Mouse (Mus musculus) liver, adult 2 months (tissue): Measurements from ENCODE around the gene Paqr5. TPM values are rescaled to one million over a fixed set of nuclear protein-coding genes. Genes with fewer than 3 reads are reported as not detected.

Experiments used
- DNase-seq: peaks from one replicate; pipeline ENCODE4 v3.0.0-alpha.2; 2011; ENCODE audit warnings: low read depth, low spot score; ENCODE audit errors: extremely low read depth
- H3K27ac ChIP-seq: fragments of 200-500 bp; replicated peaks from 2 replicates; pipeline ENCODE4 v1.5.1; 2012; ENCODE audit warnings: low read depth, mild to moderate bottlenecking, control low read depth, inconsistent platforms, low read length; ENCODE audit not compliant: insufficient read depth
- H3K27me3 ChIP-seq: fragments of 200-500 bp; 2 replicates; pipeline ENCODE4 v1.6.1; 2012; ENCODE audit warnings: mild to moderate bottlenecking, moderate library complexity, low read length, inconsistent platforms; ENCODE audit not compliant: control insufficient read depth, insufficient read depth
- H3K36me3 ChIP-seq: fragments of 200-500 bp; 2 replicates; pipeline ENCODE4 v1.6.1; 2012; ENCODE audit warnings: low read length, inconsistent platforms; ENCODE audit not compliant: control insufficient read depth, insufficient read depth
- H3K4me1 ChIP-seq: fragments of 200-500 bp; 2 replicates; pipeline ENCODE4 v1.6.1; 2011; ENCODE audit warnings: low read length; ENCODE audit not compliant: control insufficient read depth, insufficient read depth
- H3K4me3 ChIP-seq: fragments of 200-500 bp; 2 replicates; pipeline ENCODE4 v1.5.1; 2011; ENCODE audit warnings: low read depth, mild to moderate bottlenecking, control low read depth, low read length, moderate library complexity; ENCODE audit not compliant: insufficient read depth
- H3K79me2 ChIP-seq: fragments of 200-500 bp; 2 replicates; pipeline ENCODE4 v1.6.1; 2012; ENCODE audit warnings: inconsistent platforms, mild to moderate bottlenecking, low read length, moderate library complexity; ENCODE audit not compliant: control insufficient read depth, insufficient read depth
- H3K9ac ChIP-seq: fragments of 200-500 bp; 2 replicates; pipeline ENCODE4 v1.6.1; 2012; ENCODE audit warnings: low read depth, mild to moderate bottlenecking, control low read depth, inconsistent platforms, low read length
- CTCF ChIP-seq: fragments of 200-500 bp; IDR thresholded peaks from 2 replicates; pipeline ENCODE4 v1.5.1; 2011; ENCODE audit warnings: low read depth, low read length, control low read depth
- POLR2A ChIP-seq: fragments of 200-500 bp; IDR thresholded peaks from 2 replicates; pipeline ENCODE4 v1.6.1; 2011; ENCODE audit warnings: low read length, control low read depth; ENCODE audit not compliant: insufficient read depth; ENCODE audit errors: extremely low read depth
- WGBS: fragments of 180-500 bp; shearing (Covaris S2); methylation state at CpG from one replicate; pipeline ENCODE4 v1.1.7; 2018; 5-methylcytosine and 5-hydroxymethylcytosine counted together
- polyA plus RNA-seq: library from polyadenylated mRNA; depleted of rRNA; stranded (reverse); fragments of >200 nt; gene quantifications from 2 replicates; pipeline ENCODE4 v1.2.3, GENCODE M21; 2012
- total RNA-seq: library from RNA; depleted of rRNA; stranded (reverse); fragments of >200 nt; gene quantifications from 2 replicates; pipeline ENCODE4 v1.2.3, GENCODE M21; 2014

The Paqr5 gene
- total and polyA plus RNA-seq, 2 experiments, result 0.13 TPM; not detected in 1

GRCm38 (mm10) chr9:62050801-62051200, 24.1 kb upstream of the Paqr5 start:
- H3K36me3 ChIP-seq, result no peaks in the 10 kb centered on the region
- no peaks in the 10 kb centered on the region for H3K4me1 ChIP-seq
- WGBS, result 71% methylated on average over 4 of the region's 4 CpGs
- H3K27me3 ChIP-seq, result no peaks in the 10 kb centered on the region
- no peak overlapping the region for H3K27ac ChIP-seq
- DNase-seq, result peak; percentile 20
- no peak overlapping the region for H3K9ac ChIP-seq
- H3K79me2 ChIP-seq, result no peaks in the 10 kb centered on the region
- H3K4me3 ChIP-seq, result no peak overlapping the region
- peak; percentile 82 for TF ChIP-seq CTCF
- no peak for TF ChIP-seq POLR2A

GRCm38 (mm10) chr9:62049166-62049565, 22.5 kb upstream of the Paqr5 start:
- Histone ChIP-seq H3K79me2 (no peaks in the 10 kb centered on the region), H3K27ac (no peak overlapping the region), H3K4me1 (no peaks in the 10 kb centered on the region), H3K27me3 (no peaks in the 10 kb centered on the region), H3K4me3 (no peak overlapping the region), H3K36me3 (no peaks in the 10 kb centered on the region), H3K9ac (no peak overlapping the region)
- no peak for TF ChIP-seq CTCF
- TF ChIP-seq POLR2A, result no peak
- no peak for DNase-seq
- WGBS, result 81% methylated on average over 8 of the region's 8 CpGs

DNA sequence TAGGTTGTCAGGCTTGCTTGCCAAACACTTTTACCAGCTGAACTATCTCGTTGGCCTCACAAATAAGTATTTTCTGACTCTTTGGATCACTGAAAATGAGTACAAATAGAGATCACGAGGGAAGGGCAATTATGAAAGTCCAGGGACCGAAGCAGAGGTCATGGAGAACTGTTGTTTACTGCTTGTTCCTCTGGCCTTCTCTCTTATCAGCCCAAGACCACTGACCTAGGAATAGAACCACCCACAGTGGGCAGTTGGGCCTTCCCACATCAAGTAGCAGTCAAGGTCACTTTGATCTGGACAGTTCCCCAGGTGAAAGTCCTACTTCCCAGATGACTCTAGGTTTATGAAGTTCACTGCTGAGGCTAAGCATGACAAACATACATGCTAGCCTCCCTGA, 15.5 kb upstream of the Paqr5 start:
- H3K4me1 ChIP-seq, result peaks cover 9% of the 10 kb centered on the region; the same call in 1 of the 2 replicates
- no peak overlapping the region for H3K9ac ChIP-seq
- 25% methylated on average over 3 of the region's 3 CpGs for WGBS
- no peaks in the 10 kb centered on the region for H3K36me3 ChIP-seq
- no peak overlapping the region for H3K4me3 ChIP-seq
- DNase-seq, result peak; percentile 86
- peak overlapping the region; percentile 56; the same call in 1 of the 2 replicates for H3K27ac ChIP-seq
- H3K27me3 ChIP-seq, result no peaks in the 10 kb centered on the region
- no peak for TF ChIP-seq POLR2A
- TF ChIP-seq CTCF, result no peak
- H3K79me2 ChIP-seq, result no peaks in the 10 kb centered on the region

GRCm38 (mm10) chr9:62040008-62040608, 13.5 kb upstream of the Paqr5 start:
- H3K27me3 ChIP-seq, result no peaks in the 10 kb centered on the region
- no peak overlapping the region for H3K4me3 ChIP-seq
- H3K4me1 ChIP-seq, result peaks cover 9% of the 10 kb centered on the region; the same call in 1 of the 2 replicates
- no peak overlapping the region for H3K27ac ChIP-seq
- H3K9ac ChIP-seq, result no peak overlapping the region
- peak; percentile 63 for DNase-seq
- no peaks in the 10 kb centered on the region for H3K36me3 ChIP-seq
- 7% methylated on average over 20 of the region's 20 CpGs for WGBS
- TF ChIP-seq CTCF (peak; percentile 99), POLR2A (no peak)
- no peaks in the 10 kb centered on the region for H3K79me2 ChIP-seq

DNA sequence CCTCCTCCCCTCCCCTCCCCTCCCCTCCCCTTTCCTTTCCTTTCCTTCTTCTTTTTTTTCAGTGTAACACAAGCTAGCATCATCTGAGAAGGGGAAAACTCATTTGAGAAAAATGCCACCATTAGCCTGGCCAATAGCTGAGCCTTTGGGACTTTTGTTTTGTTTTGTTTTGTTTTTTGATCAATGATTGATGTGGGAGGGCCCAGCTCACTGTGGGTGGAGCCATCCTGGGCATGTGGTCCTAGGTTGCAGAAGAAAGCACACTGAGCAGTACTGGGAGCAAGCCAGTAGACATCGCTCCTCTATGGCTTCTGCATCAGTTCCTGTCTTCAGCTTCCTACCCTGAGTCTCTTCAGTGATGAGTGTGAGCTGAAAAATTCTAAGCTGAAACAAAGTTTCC, 9.2 kb upstream of the Paqr5 start:
- TF ChIP-seq CTCF (no peak), POLR2A (no peak)
- Histone ChIP-seq H3K4me3 (no peak overlapping the region), H3K4me1 (no peaks in the 10 kb centered on the region), H3K36me3 (no peaks in the 10 kb centered on the region), H3K27ac (no peak overlapping the region), H3K27me3 (no peaks in the 10 kb centered on the region), H3K79me2 (no peaks in the 10 kb centered on the region), H3K9ac (no peak overlapping the region)
- DNase-seq, result no peak
- 93% methylated on average over 1 of the region's 1 CpGs for WGBS

DNA sequence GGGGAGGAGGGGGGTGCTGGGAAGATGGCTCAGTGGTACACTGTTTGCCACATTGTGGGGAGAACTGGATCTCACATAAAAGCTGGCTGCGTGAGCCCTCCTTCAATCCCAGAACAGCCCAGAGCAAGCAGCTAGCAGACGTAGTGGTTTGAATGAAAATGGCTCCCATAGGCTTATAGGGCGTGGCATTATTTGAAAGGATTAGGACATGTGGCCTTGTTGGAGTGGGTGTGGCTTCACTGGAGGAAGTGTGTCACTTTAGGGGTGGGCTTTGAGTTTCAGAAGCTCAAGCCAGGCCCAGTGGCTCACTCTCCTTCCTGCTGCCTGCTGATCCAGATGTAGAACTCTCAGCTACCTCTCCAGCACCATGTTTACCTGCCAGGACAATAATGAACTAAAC, 5.5 kb upstream of the Paqr5 start:
- TF ChIP-seq CTCF (no peak), POLR2A (no peak)
- no peaks in the 10 kb centered on the region for H3K36me3 ChIP-seq
- no peaks in the 10 kb centered on the region for H3K27me3 ChIP-seq
- no peak overlapping the region for H3K9ac ChIP-seq
- no peak for DNase-seq
- H3K27ac ChIP-seq, result no peak overlapping the region
- H3K79me2 ChIP-seq, result no peaks in the 10 kb centered on the region
- WGBS, result 98% methylated on average over 3 of the region's 3 CpGs
- H3K4me1 ChIP-seq, result no peaks in the 10 kb centered on the region
- H3K4me3 ChIP-seq, result no peak overlapping the region
